Mouse (Mus musculus) hindbrain, embryonic 14.5 days (tissue): ENCODE measurements around the gene Glt1d1. TPM values are rescaled to one million over a fixed set of nuclear protein-coding genes. Genes with fewer than 3 reads are reported as not detected.

ENCODE experiments used
- ATAC-seq: fragments of 200-750 bp; cut with Nextera tagmentation; 2 replicates; pipeline ENCODE4 v1.8.0; 2017; ENCODE audit warnings: moderate number of reproducible peaks, mild to moderate bottlenecking, moderate TSS enrichment, moderate library complexity; ENCODE audit not compliant: low FRiP score
- DNase-seq: peaks from one replicate; pipeline ENCODE4 v3.0.0-alpha.2; 2015; ENCODE audit warnings: low spot score
- H3K27ac ChIP-seq: fragments of 300-500 bp; sonication (generic); 2 replicates; pipeline ENCODE4 v1.5.1; 2014; ENCODE audit warnings: mild to moderate bottlenecking, moderate library complexity
- H3K27me3 ChIP-seq: fragments of 300-500 bp; sonication (generic); 2 replicates; pipeline ENCODE4 v1.6.1; 2014; ENCODE audit warnings: mild to moderate bottlenecking, low read length, mixed read lengths; ENCODE audit not compliant: control insufficient read depth, insufficient read depth
- H3K36me3 ChIP-seq: fragments of 300-500 bp; sonication (generic); replicated peaks from 2 replicates; pipeline ENCODE4 v1.6.1; 2014; ENCODE audit not compliant: control insufficient read depth, insufficient read depth
- H3K4me1 ChIP-seq: fragments of 300-500 bp; sonication (generic); replicated peaks from 2 replicates; pipeline ENCODE4 v1.6.1; 2014; ENCODE audit warnings: antibody characterized with exemption, low read length, mixed read lengths; ENCODE audit not compliant: control insufficient read depth, insufficient read depth
- H3K4me2 ChIP-seq: fragments of 300-500 bp; sonication (generic); replicated peaks from 2 replicates; pipeline ENCODE4 v1.6.1; 2014; ENCODE audit warnings: mild to moderate bottlenecking, moderate library complexity
- H3K4me3 ChIP-seq: fragments of 300-500 bp; sonication (generic); replicated peaks from 2 replicates; pipeline ENCODE4 v1.5.1; 2014; ENCODE audit warnings: mild to moderate bottlenecking, low read length
- H3K9ac ChIP-seq: fragments of 300-500 bp; sonication (generic); 2 replicates; pipeline ENCODE4 v1.6.1; 2014
- H3K9me3 ChIP-seq: fragments of 300-500 bp; sonication (generic); 2 replicates; pipeline ENCODE4 v1.6.1; 2016; ENCODE audit warnings: low read length; ENCODE audit not compliant: control insufficient read depth
- WGBS: fragments of 180-500 bp; shearing (Covaris S2); extraction: QIAGEN DNeasy Blood & Tissue Kit; methylation state at CpG from one replicate; pipeline ENCODE4 v1.1.7; 2014; 5-methylcytosine and 5-hydroxymethylcytosine counted together
- polyA plus RNA-seq: library from polyadenylated mRNA; unstranded; fragments of >200 nt; fragmentation: Nextera tagmentation; extraction: Ambion mirVana; gene quantifications from 2 replicates; pipeline ENCODE4 v1.2.1, GENCODE M21; 2014

The Glt1d1 gene
- polyA plus RNA-seq, 1 experiment from 2014 or later, result 1.3 TPM

DNA sequence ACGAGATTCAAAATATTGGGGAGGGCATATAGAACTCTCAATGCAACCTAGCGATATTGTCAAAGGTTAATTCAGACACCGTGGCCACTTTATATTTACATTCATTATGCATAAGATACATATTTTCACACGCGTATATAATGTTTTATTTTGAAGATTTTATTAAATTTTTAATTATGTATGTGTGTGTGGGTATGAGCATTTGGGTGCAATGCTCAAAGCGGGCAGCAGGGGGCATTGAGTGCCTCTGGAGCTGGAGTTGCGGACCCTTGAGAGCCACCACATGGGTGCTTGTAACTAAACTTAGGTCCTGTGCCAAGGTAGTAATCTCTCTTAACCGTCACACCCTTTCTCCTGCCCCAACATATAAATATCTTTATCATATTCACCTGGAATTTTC is 41.9 kb downstream of the Glt1d1 start:
- WGBS, result 95% methylated on average over 8 of the region's 8 CpGs
- H3K9me3 ChIP-seq, result no peaks in the 10 kb centered on the region
- no peak overlapping the region for H3K9ac ChIP-seq
- H3K4me2 ChIP-seq, result no peak overlapping the region
- no peak overlapping the region for H3K27ac ChIP-seq
- no peak for ATAC-seq
- no peaks in the 10 kb centered on the region for H3K36me3 ChIP-seq
- no peak for DNase-seq
- no peaks in the 10 kb centered on the region for H3K27me3 ChIP-seq
- H3K4me1 ChIP-seq, result no peaks in the 10 kb centered on the region
- no peak overlapping the region for H3K4me3 ChIP-seq

DNA sequence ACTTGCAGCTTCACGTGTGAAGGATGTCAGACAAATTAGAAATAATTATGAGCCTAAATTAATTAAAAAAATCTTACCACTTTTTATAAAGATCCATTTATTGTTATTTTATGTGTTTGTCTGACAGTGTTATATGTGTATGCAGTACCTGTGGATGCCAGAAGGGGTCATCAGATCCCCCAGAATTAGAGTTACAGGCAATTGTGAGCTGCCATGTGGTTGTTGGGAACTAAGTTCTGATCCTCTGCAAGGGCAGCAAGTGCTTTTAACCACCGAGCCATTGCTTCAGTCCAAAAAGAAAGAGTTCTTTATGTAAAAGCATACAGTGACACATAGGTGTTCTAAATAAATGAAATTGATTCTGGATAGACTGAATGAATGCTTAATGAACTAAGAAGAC is 45.5 kb downstream of the Glt1d1 start:
- 99% methylated on average over 2 of the region's 2 CpGs for WGBS
- Histone ChIP-seq H3K27me3 (no peaks in the 10 kb centered on the region), H3K9ac (no peak overlapping the region), H3K4me1 (no peaks in the 10 kb centered on the region), H3K27ac (no peak overlapping the region), H3K4me3 (no peak overlapping the region), H3K9me3 (no peaks in the 10 kb centered on the region), H3K36me3 (no peaks in the 10 kb centered on the region), H3K4me2 (no peak overlapping the region)
- ATAC-seq (no peak), DNase-seq (no peak)

GRCm38 (mm10) chr5:127678501-127678900 is 46.4 kb downstream of the Glt1d1 start:
- Histone ChIP-seq H3K4me3 (no peak overlapping the region), H3K36me3 (no peaks in the 10 kb centered on the region), H3K27ac (no peak overlapping the region), H3K9me3 (no peaks in the 10 kb centered on the region), H3K27me3 (no peaks in the 10 kb centered on the region), H3K4me2 (no peak overlapping the region), H3K4me1 (no peaks in the 10 kb centered on the region), H3K9ac (no peak overlapping the region)
- ATAC-seq (no peak), DNase-seq (no peak)
- WGBS, result 95% methylated on average over 5 of the region's 5 CpGs

DNA sequence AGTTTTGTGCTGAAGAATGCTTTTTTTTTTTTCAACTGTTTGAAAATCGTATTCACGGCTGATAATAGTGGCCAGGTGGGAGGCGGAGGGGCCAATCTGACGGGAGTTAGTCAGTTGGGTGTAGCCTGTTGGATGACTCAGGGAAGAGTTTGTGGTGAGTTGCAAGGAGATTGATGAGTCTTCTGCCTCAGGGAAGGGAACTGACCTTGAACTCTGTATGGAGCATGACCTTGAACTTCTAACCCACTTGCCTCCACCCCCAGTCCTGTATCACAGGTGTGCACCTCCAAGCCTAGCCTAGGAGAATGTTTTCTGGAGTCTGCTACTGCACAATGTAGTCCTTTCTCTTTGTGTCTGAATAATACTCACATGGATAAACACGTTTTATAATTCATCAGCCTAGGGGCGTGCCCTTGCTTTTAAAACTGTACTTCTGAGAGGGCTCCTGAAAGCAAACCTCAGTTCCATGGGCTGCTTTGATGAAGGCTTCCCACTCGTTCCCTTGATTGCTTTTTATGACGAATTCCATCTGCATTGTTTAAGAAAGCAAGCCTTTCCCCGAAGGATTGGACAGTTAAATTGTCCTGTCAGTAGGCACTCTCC is 56.6 kb downstream of the Glt1d1 start:
- Histone ChIP-seq H3K4me2 (no peak overlapping the region), H3K9ac (no peak overlapping the region), H3K36me3 (no peaks in the 10 kb centered on the region), H3K9me3 (no peaks in the 10 kb centered on the region), H3K27ac (no peak overlapping the region), H3K4me3 (no peak overlapping the region), H3K4me1 (no peaks in the 10 kb centered on the region), H3K27me3 (no peaks in the 10 kb centered on the region)
- 80% methylated on average over 9 of the region's 9 CpGs for WGBS
- no peak for DNase-seq
- no peak for ATAC-seq

DNA sequence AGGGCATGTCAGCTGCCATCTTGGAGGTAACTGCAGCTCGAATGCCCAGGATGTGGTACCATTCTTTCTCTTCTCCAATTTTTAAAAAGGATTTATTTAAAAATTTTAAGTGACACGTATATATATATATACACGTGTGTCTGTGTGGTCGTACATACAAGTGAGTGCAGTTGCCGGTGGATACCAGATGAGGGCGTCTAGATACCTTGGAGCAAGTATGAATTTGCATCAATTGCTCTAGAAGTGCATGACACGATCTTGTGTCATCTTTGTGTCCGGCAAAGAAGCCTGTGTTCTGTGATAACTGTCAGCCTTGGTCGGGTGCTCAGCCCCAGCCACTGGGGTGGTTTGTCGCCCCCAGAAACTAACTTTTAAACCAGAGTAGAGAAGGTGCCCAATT is 59.0 kb downstream of the Glt1d1 start:
- no peak for DNase-seq
- no peaks in the 10 kb centered on the region for H3K4me1 ChIP-seq
- H3K27me3 ChIP-seq, result no peaks in the 10 kb centered on the region
- no peaks in the 10 kb centered on the region for H3K9me3 ChIP-seq
- 84% methylated on average over 10 of the region's 10 CpGs for WGBS
- H3K4me2 ChIP-seq, result no peak overlapping the region
- no peak overlapping the region for H3K9ac ChIP-seq
- H3K4me3 ChIP-seq, result no peak overlapping the region
- ATAC-seq, result no peak
- H3K36me3 ChIP-seq, result no peaks in the 10 kb centered on the region
- H3K27ac ChIP-seq, result no peak overlapping the region

GRCm38 (mm10) chr5:127691581-127691980 is 59.5 kb downstream of the Glt1d1 start:
- Histone ChIP-seq H3K4me3 (no peak overlapping the region), H3K27me3 (no peaks in the 10 kb centered on the region), H3K36me3 (no peaks in the 10 kb centered on the region), H3K9me3 (no peaks in the 10 kb centered on the region), H3K9ac (no peak overlapping the region), H3K4me2 (no peak overlapping the region), H3K27ac (no peak overlapping the region), H3K4me1 (no peaks in the 10 kb centered on the region)
- no peak for ATAC-seq
- WGBS, result 41% methylated on average over 21 of the region's 21 CpGs
- DNase-seq, result no peak

- no peak overlapping the region for H3K4me3 ChIP-seq
- H3K9ac ChIP-seq, result no peak overlapping the region
- no peaks in the 10 kb centered on the region for H3K27me3 ChIP-seq
- ATAC-seq (no peak), DNase-seq (no peak)
- no peaks in the 10 kb centered on the region for H3K4me1 ChIP-seq
- no peak overlapping the region for H3K27ac ChIP-seq
- 80% methylated on average over 4 of the region's 4 CpGs for WGBS
- no peak overlapping the region for H3K4me2 ChIP-seq
- no peaks in the 10 kb centered on the region for H3K9me3 ChIP-seq
- no peaks in the 10 kb centered on the region for H3K36me3 ChIP-seq
Measured at GRCm38 (mm10) chr5:127695898-127696297, 63.8 kb downstream of the Glt1d1 start.

DNA sequence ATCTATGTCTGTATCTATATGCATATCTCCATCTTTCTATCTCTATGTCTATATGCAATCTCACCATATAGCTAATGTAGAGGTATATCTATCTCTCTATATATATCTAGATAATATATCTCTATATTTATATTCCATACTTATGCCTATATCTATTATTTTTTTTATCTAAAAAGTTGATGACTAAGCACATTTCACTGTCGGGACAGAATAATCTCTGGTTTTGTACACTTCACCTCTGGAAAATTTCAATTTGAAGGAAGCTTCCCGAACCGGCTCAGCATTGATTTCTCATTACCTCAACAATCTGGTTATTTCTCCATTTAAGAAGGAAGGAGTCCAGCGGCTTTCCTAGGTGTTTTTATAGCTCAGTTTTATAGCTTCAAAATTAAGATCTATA is 64.5 kb downstream of the Glt1d1 start:
- DNase-seq (no peak), ATAC-seq (no peak)
- Histone ChIP-seq H3K9ac (no peak overlapping the region), H3K9me3 (no peaks in the 10 kb centered on the region), H3K36me3 (no peaks in the 10 kb centered on the region), H3K4me2 (no peak overlapping the region), H3K4me3 (no peak overlapping the region), H3K4me1 (no peaks in the 10 kb centered on the region), H3K27ac (no peak overlapping the region), H3K27me3 (no peaks in the 10 kb centered on the region)
- WGBS, result 85% methylated on average over 4 of the region's 4 CpGs

- H3K27ac ChIP-seq, result no peak overlapping the region
Measured at GRCm38 (mm10) chr5:127698525-127698924, 66.5 kb downstream of the Glt1d1 start.

DNA sequence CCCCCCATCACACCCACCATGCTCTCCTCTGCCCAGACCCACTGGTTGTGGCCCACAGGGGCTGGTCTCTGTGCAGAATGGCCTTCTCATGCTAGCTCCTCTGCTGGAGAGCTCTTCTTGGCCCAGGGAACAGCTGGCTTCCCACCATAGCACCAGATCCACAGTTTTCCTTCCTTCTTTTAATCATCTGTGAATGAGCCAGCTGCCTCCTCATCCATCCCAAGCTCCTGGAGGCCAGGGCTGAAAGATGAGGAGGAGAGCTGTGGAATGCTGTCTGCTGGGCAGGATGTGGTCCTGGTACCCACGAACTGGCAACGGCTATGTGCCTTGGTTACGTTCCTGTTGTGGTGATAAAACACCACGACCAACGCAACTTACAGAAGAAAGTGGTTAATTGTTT is 67.6 kb downstream of the Glt1d1 start:
- 94% methylated on average over 5 of the region's 5 CpGs for WGBS
- Histone ChIP-seq H3K4me2 (no peak overlapping the region), H3K36me3 (no peaks in the 10 kb centered on the region), H3K27ac (no peak overlapping the region), H3K4me1 (0 out of 2 replicates have a peak, but pooled peaks cover 5% of the 10 kb centered on the region), H3K27me3 (no peaks in the 10 kb centered on the region), H3K4me3 (no peak overlapping the region), H3K9ac (no peak overlapping the region), H3K9me3 (no peaks in the 10 kb centered on the region)
- ATAC-seq (no peak), DNase-seq (no peak)

More at GRCm38 (mm10) chr5:127698525-127698924, 66.5 kb downstream of the Glt1d1 start:
- Histone ChIP-seq H3K9ac (no peak overlapping the region), H3K4me3 (no peak overlapping the region), H3K36me3 (no peaks in the 10 kb centered on the region), H3K9me3 (no peaks in the 10 kb centered on the region), H3K4me1 (no peaks in the 10 kb centered on the region), H3K4me2 (no peak overlapping the region), H3K27me3 (no peaks in the 10 kb centered on the region)
- ATAC-seq (no peak), DNase-seq (peak; percentile 36)
- WGBS, result 51% methylated on average over 2 of the region's 2 CpGs
